Mouse (Mus musculus): Measurements from ENCODE around the gene Platr25. TPM values are rescaled to one million over a fixed set of nuclear protein-coding genes. Genes with fewer than 3 reads are reported as not detected.
"Not testable (repeated sequence)": the region's sequence is repeated elsewhere in the genome, so short reads cannot be mapped to it uniquely, and the experiment has no call there.

The Platr25 gene
- polyA plus RNA-seq, 1 experiment = 2.4 TPM

GRCm38 (mm10) chr13:62653369-62653743 is 107.2 kb downstream of the Platr25 start:
- Histone ChIP-seq H3K4me3 (ENCODE audit: insufficient read depth, poor library complexity, severe bottlenecking) (peak overlapping the region; percentile 23), H3K79me2 (ENCODE audit: control insufficient read depth, insufficient read depth) (no peaks in the 10 kb centered on the region), H3K27me3 (ENCODE audit: control insufficient read depth, insufficient read depth, insufficient read length) (no peaks in the 10 kb centered on the region), H3K36me3 (ENCODE audit: control insufficient read depth, insufficient read depth) (no peaks in the 10 kb centered on the region), H3K79me3 (ENCODE audit: low read depth) (no peaks in the 10 kb centered on the region), H3ac (ENCODE audit: control insufficient read depth, insufficient read length, low read depth) (no peak overlapping the region)
- no peak for TF ChIP-seq CTCF (IDR thresholded peaks at IDR 0.05; ENCODE audit: control insufficient read depth, insufficient read depth, insufficient read length)
- TF ChIP-seq CEBPB (IDR thresholded peaks at IDR 0.05; ENCODE audit: low read depth) = no peak
- TF ChIP-seq FOSL1 (IDR thresholded peaks at IDR 0.05; ENCODE audit: insufficient read depth, low read length, poor library complexity, severe bottlenecking) = no peak
- no peak for TF ChIP-seq MYOG (IDR thresholded peaks at IDR 0.05; ENCODE audit: control insufficient read depth, extremely low read depth, insufficient read length)
- no peak for TF ChIP-seq MAX (IDR thresholded peaks at IDR 0.05)
- no peak for TF ChIP-seq USF1 (IDR thresholded peaks at IDR 0.05; ENCODE audit: low read depth)
- TF ChIP-seq MYOD1 (IDR thresholded peaks at IDR 0.05; ENCODE audit: control insufficient read depth, insufficient read length, low read depth) = no peak

- H3K79me2 ChIP-seq (ENCODE audit: control insufficient read depth, insufficient read depth); H3ac ChIP-seq (ENCODE audit: control insufficient read depth, insufficient read length, low read depth); H3K79me3 ChIP-seq (ENCODE audit: low read depth); H3K36me3 ChIP-seq (ENCODE audit: control insufficient read depth, insufficient read depth); H3K27me3 ChIP-seq (ENCODE audit: control insufficient read depth, insufficient read depth, insufficient read length): not testable (repeated sequence)
- H3K4me3 ChIP-seq (ENCODE audit: insufficient read depth, poor library complexity, severe bottlenecking) = peak overlapping the region; percentile 23
Measured at GRCm38 (mm10) chr13:62652681-62653368, 107.7 kb downstream of the Platr25 start.

- H3ac ChIP-seq (ENCODE audit: control insufficient read depth, insufficient read length, low read depth); H3K27me3 ChIP-seq (ENCODE audit: control insufficient read depth, insufficient read depth, insufficient read length): not testable (repeated sequence)
Measured at GRCm38 (mm10) chr13:62627071-62627470, 133.4 kb downstream of the Platr25 start.

DNA sequence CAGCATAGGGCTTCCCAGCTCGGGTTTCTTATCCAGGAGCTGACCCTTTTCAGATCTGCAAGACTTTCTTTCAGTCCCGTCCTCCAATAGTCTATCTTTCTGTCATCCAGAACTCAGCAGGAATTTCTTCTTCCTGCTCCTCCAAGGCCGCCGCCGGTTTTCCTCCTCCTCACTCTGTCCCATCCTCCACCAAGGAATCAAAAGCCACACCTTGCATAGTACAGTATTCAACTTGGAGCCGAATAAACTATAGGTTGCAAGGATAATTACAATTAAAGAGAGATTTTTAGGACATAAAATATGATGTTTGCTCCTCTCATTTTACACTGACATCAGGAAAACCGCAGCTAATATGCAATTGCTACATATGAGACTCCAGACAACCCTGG is 136.2 kb downstream of the Platr25 start:
- H3K4me3 ChIP-seq (ENCODE audit: insufficient read depth, poor library complexity, severe bottlenecking); H3K27me3 ChIP-seq (ENCODE audit: control insufficient read depth, insufficient read depth, insufficient read length); H3K36me3 ChIP-seq (ENCODE audit: control insufficient read depth, insufficient read depth); H3K79me2 ChIP-seq (ENCODE audit: control insufficient read depth, insufficient read depth); H3K79me3 ChIP-seq (ENCODE audit: low read depth); H3ac ChIP-seq (ENCODE audit: control insufficient read depth, insufficient read length, low read depth): not testable (repeated sequence)

More at GRCm38 (mm10) chr13:62627071-62627470, 133.4 kb downstream of the Platr25 start:
- H3K36me3 ChIP-seq (ENCODE audit: control insufficient read depth, insufficient read depth); H3K79me2 ChIP-seq (ENCODE audit: control insufficient read depth, insufficient read depth); H3K79me3 ChIP-seq (ENCODE audit: low read depth); H3K4me3 ChIP-seq (ENCODE audit: insufficient read depth, poor library complexity, severe bottlenecking): not testable (repeated sequence)

DNA sequence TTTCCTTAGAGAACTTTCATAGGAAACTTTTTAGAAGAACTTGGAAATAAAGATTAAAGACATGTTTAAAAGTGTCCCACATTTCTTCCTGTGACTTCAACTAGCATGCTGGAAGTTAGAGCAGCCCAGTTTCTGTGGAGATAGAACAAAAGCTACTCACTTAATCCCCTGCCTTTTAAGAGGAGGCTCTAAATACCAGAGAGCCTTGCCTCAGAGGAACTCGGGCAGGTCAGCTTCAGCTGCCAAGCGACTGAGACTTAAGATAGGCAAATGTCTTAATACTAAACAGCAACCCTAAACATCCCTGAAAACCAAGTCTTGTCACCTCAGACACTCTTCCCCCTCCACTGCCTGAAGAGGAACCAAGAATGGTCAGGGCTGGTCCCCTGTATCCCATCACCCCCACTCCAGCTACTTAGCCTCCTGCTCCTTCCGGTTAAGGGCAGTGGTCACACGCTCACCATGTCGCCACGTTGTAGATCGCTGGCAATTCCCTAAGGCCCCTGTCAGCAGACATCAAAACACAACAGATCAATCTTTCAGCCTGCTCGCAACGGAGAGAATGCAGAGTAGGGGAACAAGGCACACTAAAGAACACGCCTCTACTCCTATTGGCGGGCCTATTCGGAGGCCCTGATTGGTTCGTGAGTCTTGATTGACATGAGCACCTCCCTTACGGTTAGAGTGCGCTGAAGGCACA is 136.8 kb downstream of the Platr25 start, which contains the start of gene 6720489N17Rik:
Gene 6720489N17Rik (minus strand): TSS at position 606 of the 700 bp plus-strand sequence.
- H3K79me2 ChIP-seq (ENCODE audit: control insufficient read depth, insufficient read depth); H3K4me3 ChIP-seq (ENCODE audit: insufficient read depth, poor library complexity, severe bottlenecking); H3K27me3 ChIP-seq (ENCODE audit: control insufficient read depth, insufficient read depth, insufficient read length); H3ac ChIP-seq (ENCODE audit: control insufficient read depth, insufficient read length, low read depth); H3K79me3 ChIP-seq (ENCODE audit: low read depth); H3K36me3 ChIP-seq (ENCODE audit: control insufficient read depth, insufficient read depth): not testable (repeated sequence)

Small RNAs within 50 kb of the gene (microRNA-seq; reads per million reads assigned to microRNA genes)
- gene Gm24020 (ENCODE audit: borderline microRNAs expressed) = not detected
- not detected for gene Gm24588 (ENCODE audit: borderline microRNAs expressed)
- not detected for gene Mir713 (ENCODE audit: borderline microRNAs expressed)

Other genes starting within 250 kb of the Platr25 start
- not detected for gene Zfp935, start 202.2 kb downstream of the Platr25 start, polyA plus RNA-seq (2012; fragmentation: generic; extraction: Trizol)
- gene Zfp934, start 189.5 kb downstream of the Platr25 start, polyA plus RNA-seq (2012; fragmentation: generic; extraction: Trizol) = 1.5 TPM
- 0.49 TPM for gene 6720489N17Rik, start 136.5 kb downstream of the Platr25 start, polyA plus RNA-seq (2012; fragmentation: generic; extraction: Trizol)
- gene Gm5141, start 25.1 kb upstream of the Platr25 start, polyA plus RNA-seq (2012; fragmentation: generic; extraction: Trizol) = 0.32 TPM
- not detected for gene Fbp2, start 97.7 kb upstream of the Platr25 start, polyA plus RNA-seq (2012; fragmentation: generic; extraction: Trizol)
- gene Fbp1, start 127.6 kb upstream of the Platr25 start, polyA plus RNA-seq (2012; fragmentation: generic; extraction: Trizol) = not detected
- 91.7 TPM for gene 2010111I01Rik, start 204.2 kb upstream of the Platr25 start, polyA plus RNA-seq (2012; fragmentation: generic; extraction: Trizol)